9 mouse cellular contexts compared by ENCODE assay signal in genomic region chr17:5886943-5887800, GRCm38 (mm10). TPM values are rescaled to one million over a fixed set of nuclear protein-coding genes. Genes with fewer than 3 reads are reported as not detected.
A peak's percentile ranks its signal among the peaks of the same experiment; 100 is the strongest.
DNase-seq lines count a peak whose midpoint lies in the region; ATAC-seq and TF ChIP-seq lines count a peak whose summit lies in the region.
"Had no signal": no experiment of that assay in that cellular context is flagged by ENCODE, and none has a peak within 500 bp of the region (broad histone marks: within the 10 kb centered on the region; RNA-seq: fewer than 3 reads in every experiment).

No protein-coding gene starts in this region.

- no peak overlapping the region for H3K4me2 ChIP-seq in hindbrain, embryonic 14.5 days (replicated peaks)
- H3K4me2 ChIP-seq in midbrain, embryonic 14.5 days (ENCODE audit: low read length) = no peak overlapping the region

- H3K4me3 ChIP-seq in kidney, adult 2 months (ENCODE audit: insufficient read depth, low read depth, low read length) = no peak overlapping the region; the same call in 1 of the 2 replicates
- no peak overlapping the region for H3K4me3 ChIP-seq in hindbrain, embryonic 14.5 days (replicated peaks; ENCODE audit: low read length)
- H3K4me3 ChIP-seq in midbrain, embryonic 14.5 days (replicated peaks; ENCODE audit: low read depth, low read length) = no peak overlapping the region
- H3K4me3 ChIP-seq: erythroblast, embryonic 14.5 days had no signal

- peak; percentile 56 for TF ChIP-seq CTCF in kidney, adult 2 months (conservative IDR thresholded peaks at IDR 0.05; ENCODE audit: insufficient read depth, insufficient read length, low read depth, low read length)

- H3K4me1 ChIP-seq in kidney, adult 2 months (ENCODE audit: control insufficient read depth, insufficient read depth, low read length) = peaks cover 19% of the 10 kb centered on the region; the same call in 1 of the 2 replicates
- no peaks in the 10 kb centered on the region for H3K4me1 ChIP-seq in hindbrain, embryonic 14.5 days (replicated peaks; ENCODE audit: control insufficient read depth, insufficient read depth, low read length)
- no peaks in the 10 kb centered on the region for H3K4me1 ChIP-seq in midbrain, embryonic 14.5 days (ENCODE audit: control insufficient read depth, insufficient read depth, low read length)

- no peaks in the 10 kb centered on the region for H3K27me3 ChIP-seq in kidney, adult 2 months (replicated peaks; ENCODE audit: control insufficient read depth, insufficient read depth, low read length)
- H3K27me3 ChIP-seq in hindbrain, embryonic 14.5 days (ENCODE audit: control insufficient read depth, insufficient read depth, low read length) = no peaks in the 10 kb centered on the region
- H3K27me3 ChIP-seq in midbrain, embryonic 14.5 days (ENCODE audit: control insufficient read depth, insufficient read depth, low read length) = no peaks in the 10 kb centered on the region

- 39% methylated on average over 20 of the region's 20 CpGs for WGBS in kidney, adult 2 months
- WGBS in hindbrain, embryonic 14.5 days = 76% methylated on average over 20 of the region's 20 CpGs
- 77% methylated on average over 20 of the region's 20 CpGs for WGBS in midbrain, embryonic 14.5 days

- no peaks in the 10 kb centered on the region for H3K9me3 ChIP-seq in hindbrain, embryonic 14.5 days (ENCODE audit: control insufficient read depth, low read length)
- H3K9me3 ChIP-seq in midbrain, embryonic 14.5 days (ENCODE audit: control insufficient read depth, low read length) = no peaks in the 10 kb centered on the region

- H3K9ac ChIP-seq in hindbrain, embryonic 14.5 days = no peak overlapping the region
- H3K9ac ChIP-seq in midbrain, embryonic 14.5 days (replicated peaks; ENCODE audit: low read length) = no peak overlapping the region

- no peak for DNase-seq in kidney, adult 2 months
- no peak for DNase-seq in kidney, postnatal 36 days
- peak; percentile 71 for DNase-seq in CD4-positive helper T cell, adult 2 months (ENCODE audit: low read depth, low spot score)
- DNase-seq in NIH3T3 (ENCODE audit: low read depth) = peak; percentile 80
- peak; percentile 62 for DNase-seq in hindbrain, embryonic 14.5 days (ENCODE audit: low spot score)
- DNase-seq in midbrain, embryonic 14.5 days = peak; percentile 81
- no peak for DNase-seq in adrenal gland, postnatal 14 days

- peak; percentile 55; the same call in 1 of the 2 replicates for ATAC-seq in hindbrain, embryonic 14.5 days (ENCODE audit: low FRiP score)
- peak; percentile 43; the same call in 1 of the 2 replicates for ATAC-seq in midbrain, embryonic 14.5 days (ENCODE audit: low FRiP score, low TSS enrichment)
- ATAC-seq in monocyte, adult 5-6 weeks (replicated peaks; ENCODE audit: insufficient number of reproducible peaks, low FRiP score, low TSS enrichment, poor library complexity, severe bottlenecking) = no peak; the same call in 1 of the 2 replicates

- no peak for TF ChIP-seq POLR2A in kidney, adult 2 months (IDR thresholded peaks at IDR 0.05; ENCODE audit: low read depth, low read length)

- H3K36me3 ChIP-seq in kidney, adult 2 months (ENCODE audit: control insufficient read depth, insufficient read depth, low read length) = no peaks in the 10 kb centered on the region; the same call in 1 of the 2 replicates
- H3K36me3 ChIP-seq in hindbrain, embryonic 14.5 days (replicated peaks; ENCODE audit: control insufficient read depth, insufficient read depth) = no peaks in the 10 kb centered on the region
- no peaks in the 10 kb centered on the region for H3K36me3 ChIP-seq in midbrain, embryonic 14.5 days (ENCODE audit: control insufficient read depth, insufficient read depth, low read length)

- peak overlapping the region; percentile 16; the same call in 1 of the 2 replicates for H3K27ac ChIP-seq in kidney, adult 2 months (ENCODE audit: insufficient read depth, low read depth, low read length)
- no peak overlapping the region for H3K27ac ChIP-seq in hindbrain, embryonic 14.5 days
- no peak overlapping the region for H3K27ac ChIP-seq in midbrain, embryonic 14.5 days (replicated peaks; ENCODE audit: low read depth, low read length)

RNA-seq across cellular contexts. Expression of gene Snx9, which starts 46.0 kb away (rescaled TPM):
- polyA plus RNA-seq in kidney, adult 2 months (2012; rRNA removed) = 55.3 and 56.6 TPM in 2 replicates
- polyA plus RNA-seq in hindbrain, embryonic 14.5 days (2014; fragmentation: Nextera tagmentation; extraction: Ambion mirVana) = 9.4 and 10.8 TPM in 2 replicates
- polyA plus RNA-seq in midbrain, embryonic 14.5 days (2014; fragmentation: Nextera tagmentation; extraction: Ambion mirVana) = 4.5 and 8.3 TPM in 2 replicates
- 15.8 to 19.0 TPM (median 18.0 TPM) in 3 replicates for total RNA-seq in monocyte, adult 5-6 weeks (2017)
- 48.4 and 49.2 TPM in 2 replicates for total RNA-seq in adrenal gland, postnatal 14 days (2021)

RNA-seq across cellular contexts. Expression of gene Synj2, which starts 53.9 kb away (rescaled TPM):
- polyA plus RNA-seq in kidney, adult 2 months (2012; rRNA removed) = 1.5 and 1.8 TPM in 2 replicates
- 1.3 and 1.9 TPM in 2 replicates for polyA plus RNA-seq in hindbrain, embryonic 14.5 days (2014; fragmentation: Nextera tagmentation; extraction: Ambion mirVana)
- 0.57 and 1.2 TPM in 2 replicates for polyA plus RNA-seq in midbrain, embryonic 14.5 days (2014; fragmentation: Nextera tagmentation; extraction: Ambion mirVana)
- total RNA-seq in monocyte, adult 5-6 weeks (2017) = 0.29 to 4.9 TPM (median 1.4 TPM) in 3 replicates
- 12.4 and 13.3 TPM in 2 replicates for total RNA-seq in adrenal gland, postnatal 14 days (2021)
- polyA plus RNA-seq: erythroblast, embryonic 14.5 days had no signal

Comparison
In these comparisons a context has a peak if more than half of its experiments do, and no peak if none do; other contexts are left out.
1. DNase-seq: peak in CD4-positive helper T cell, adult 2 months (single experiment), NIH3T3 (single experiment), hindbrain, embryonic 14.5 days (single experiment) and midbrain, embryonic 14.5 days (single experiment); none in kidney, adult 2 months (single experiment), kidney, postnatal 36 days (0 of 2) and adrenal gland, postnatal 14 days (single experiment).